Comparison of ENCODE assay signal across 17 mouse cellular contexts in the genomic region with DNA sequence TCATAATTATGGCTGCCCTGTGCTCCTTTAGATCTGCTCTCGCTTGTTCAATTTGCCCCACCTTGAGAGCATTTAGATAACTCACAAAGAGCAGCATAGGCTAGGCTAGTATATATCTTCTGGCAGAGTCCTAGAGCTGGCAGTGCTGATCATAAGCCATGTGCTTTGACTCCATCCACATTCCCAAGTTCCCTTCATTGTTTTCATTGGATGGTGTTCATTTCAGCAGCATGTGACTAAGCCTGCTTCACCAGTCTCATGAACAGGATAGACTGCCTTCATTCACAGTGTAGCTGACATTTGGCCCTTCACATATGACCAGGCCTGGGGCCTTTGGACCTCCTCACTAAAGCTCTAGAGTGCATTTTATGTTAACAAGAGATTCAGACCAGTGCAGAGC.
"Had no signal": no experiment of that assay in that cellular context is flagged by ENCODE, and none has a peak within 500 bp of the region (broad histone marks: within the 10 kb centered on the region; RNA-seq: fewer than 3 reads in every experiment).

No protein-coding gene starts in this region.

- H3K9ac ChIP-seq: lung, embryonic 15.5 days; midbrain, embryonic 13.5 days; midbrain, embryonic 15.5 days; neural tube, embryonic 12.5 days; stomach, embryonic 15.5 days had no signal

- H3K27me3 ChIP-seq: lung, embryonic 15.5 days; midbrain, embryonic 13.5 days; midbrain, embryonic 15.5 days; neural tube, embryonic 12.5 days; stomach, embryonic 15.5 days had no signal

- H3K4me2 ChIP-seq: lung, embryonic 15.5 days; midbrain, embryonic 11.5 days; midbrain, embryonic 13.5 days; midbrain, embryonic 15.5 days; neural tube, embryonic 12.5 days; stomach, embryonic 15.5 days had no signal

- ATAC-seq: lung, postnatal 0 days; midbrain, embryonic 13.5 days; midbrain, embryonic 15.5 days had no signal

- H3K4me1 ChIP-seq: lung, embryonic 15.5 days; megakaryocyte, embryonic 14.5 days; midbrain, embryonic 13.5 days; midbrain, embryonic 15.5 days; neural tube, embryonic 12.5 days; stomach, embryonic 15.5 days had no signal

- H3K27ac ChIP-seq: lung, embryonic 15.5 days; macrophage; midbrain, embryonic 13.5 days; midbrain, embryonic 15.5 days; neural tube, embryonic 12.5 days; stomach, embryonic 15.5 days; stomach, postnatal 0 days had no signal

- H3K9me3 ChIP-seq: lung, embryonic 15.5 days; midbrain, embryonic 13.5 days; midbrain, embryonic 15.5 days; neural tube, embryonic 12.5 days; stomach, embryonic 15.5 days had no signal

- DNase-seq: lung, adult 2 months; lung, postnatal 14 days; lung, postnatal 36 days; right cerebral cortex, postnatal 14 days; thymus, adult 2 months; thymus, postnatal 25 days; thymus, postnatal 4 days had no signal

- H3K36me3 ChIP-seq: lung, embryonic 15.5 days; midbrain, embryonic 13.5 days; midbrain, embryonic 15.5 days; neural tube, embryonic 12.5 days; stomach, embryonic 15.5 days had no signal

- H3K4me3 ChIP-seq: lung, embryonic 15.5 days; megakaryocyte, embryonic 14.5 days; midbrain, embryonic 13.5 days; midbrain, embryonic 15.5 days; neural tube, embryonic 12.5 days; stomach, embryonic 15.5 days had no signal
